Comparison of ENCODE assay signal across 31 mouse cellular contexts in genomic region chr11:105445741-105446140, GRCm38 (mm10). TPM values are rescaled to one million over a fixed set of nuclear protein-coding genes. Genes with fewer than 3 reads are reported as not detected.
DNase-seq lines count a peak whose midpoint lies in the region; ATAC-seq and TF ChIP-seq lines count a peak whose summit lies in the region.
"Had no signal": no experiment of that assay in that cellular context is flagged by ENCODE, and none has a peak within 500 bp of the region (broad histone marks: within the 10 kb centered on the region; RNA-seq: fewer than 3 reads in every experiment).

No protein-coding gene starts in this region.

- no peak for TF ChIP-seq POLR2A in cerebellum, adult 2 months (IDR thresholded peaks at IDR 0.05; ENCODE audit: borderline replicate concordance, insufficient read depth, low read length)

- peak; percentile 9 for DNase-seq in cerebellum, adult 11-12 months
- DNase-seq in left cerebral cortex, postnatal 4 days: peak; percentile 27
- no peak for DNase-seq in left cerebral cortex, adult 11 months (ENCODE audit: low spot score)
- peak; percentile 46 to 71 for DNase-seq in cerebellum, adult 2 months
- peak; percentile 65 to 80 for DNase-seq in cerebellum, postnatal 14 days
- DNase-seq in gastrocnemius, adult 8-10 months (ENCODE audit: low spot score in 2 of 2): no peak
- no peak for DNase-seq in kidney, postnatal 10 days
- DNase-seq: adrenal gland, postnatal 10 days; gastrocnemius, postnatal 14 days; heart, postnatal 36 days; kidney, postnatal 14 days; lung, adult 2 months; lung, postnatal 10 days; right cerebral cortex, adult 18-20 months; spleen, adult 18-20 months; thymus, postnatal 25 days had no signal

- TF ChIP-seq CTCF in cerebellum, adult 2 months (IDR thresholded peaks at IDR 0.05; ENCODE audit: borderline replicate concordance, insufficient read depth, low read depth, low read length): no peak

- WGBS in cerebellum, adult 2 months: 18% methylated on average over 5 of the region's 5 CpGs

- H3K27me3 ChIP-seq in cerebellum, adult 2 months (ENCODE audit: control insufficient read depth, insufficient read depth, low read length): no peaks in the 10 kb centered on the region
- H3K27me3 ChIP-seq: hindbrain, embryonic 12.5 days; limb, embryonic 15.5 days; midbrain, embryonic 15.5 days; neural tube, embryonic 12.5 days; Patski had no signal

- no peak overlapping the region for H3K27ac ChIP-seq in cerebellum, adult 2 months (ENCODE audit: insufficient read depth, low read length)
- H3K27ac ChIP-seq: hindbrain, embryonic 12.5 days; limb, embryonic 10.5 days; limb, embryonic 15.5 days; liver, embryonic 14.5 days; macrophage; midbrain, embryonic 15.5 days; neural tube, embryonic 12.5 days had no signal

- H3K4me1 ChIP-seq in cerebellum, adult 2 months (ENCODE audit: control insufficient read depth, insufficient read depth, low read length): peaks cover 4% of the 10 kb centered on the region; the same call in 1 of the 2 replicates
- H3K4me1 ChIP-seq: midbrain, embryonic 15.5 days; neural tube, embryonic 12.5 days had no signal

- H3K4me3 ChIP-seq in cerebellum, adult 2 months (replicated peaks; ENCODE audit: insufficient read depth, low read depth, low read length): no peak overlapping the region
- H3K4me3 ChIP-seq: hindbrain, embryonic 12.5 days; limb, embryonic 10.5 days; limb, embryonic 15.5 days; midbrain, embryonic 15.5 days; myocyte; neural tube, embryonic 12.5 days had no signal

- no peak for ATAC-seq in cerebellum, adult (ENCODE audit: insufficient number of reproducible peaks, low FRiP score, low TSS enrichment)
- ATAC-seq: intestine, postnatal 0 days; midbrain, embryonic 15.5 days; Patski had no signal

- intact Hi-C loops in left cerebral cortex, postnatal 4 days (cut with DNase I): no loop called here

RNA-seq across cellular contexts. Expression of gene March10, which starts 10.8 kb away (rescaled TPM):
- total RNA-seq in left cerebral cortex, postnatal 4 days (2021): 1 to 10 TPM; 1.2 to 1.7 TPM
- 0.39 and 0.52 TPM in 2 replicates for polyA plus RNA-seq in cerebellum, adult 2 months (2012; rRNA removed)
- total RNA-seq in gastrocnemius, adult 8-10 months (2022): not detected
- total RNA-seq: adrenal gland, postnatal 10 days; gastrocnemius, postnatal 14 days; granulocyte monocyte progenitor cell, adult 5-6 weeks; heart, postnatal 36 days; megakaryocyte-erythroid progenitor cell, adult 5-6 weeks; MEL had no signal
- polyA plus RNA-seq: intestine, postnatal 0 days; limb, embryonic 10.5 days; limb, embryonic 15.5 days; liver, embryonic 14.5 days; macrophage; stomach, embryonic 16.5 days had no signal

Comparison
In these comparisons a context has a peak if more than half of its experiments do, and no peak if none do; other contexts are left out.
1. DNase-seq: peak in cerebellum, adult 11-12 months (single experiment), left cerebral cortex, postnatal 4 days (single experiment), cerebellum, adult 2 months (2 of 2) and cerebellum, postnatal 14 days (2 of 2); none in left cerebral cortex, adult 11 months (single experiment), gastrocnemius, adult 8-10 months (0 of 2) and kidney, postnatal 10 days (single experiment).